Mouse (Mus musculus) ES-Bruce4 (cell line): ENCODE results near the gene Exd2. TPM values are rescaled to one million over a fixed set of nuclear protein-coding genes. Genes with fewer than 3 reads are reported as not detected.
A peak's percentile ranks its signal among the peaks of the same experiment; 100 is the strongest.

Source experiments
- H3K27ac ChIP-seq: 2 replicates; pipeline ENCODE4 v1.5.1; 2012; ENCODE audit warnings: low read length, inconsistent platforms; ENCODE audit not compliant: insufficient read depth
- H3K27me3 ChIP-seq: 2 replicates; pipeline ENCODE4 v1.6.1; 2012; ENCODE audit warnings: mild to moderate bottlenecking, low read length, inconsistent platforms; ENCODE audit not compliant: control insufficient read depth, poor library complexity, insufficient read depth, severe bottlenecking
- H3K36me3 ChIP-seq: 2 replicates; pipeline ENCODE4 v1.6.1; 2012; ENCODE audit warnings: inconsistent platforms, mild to moderate bottlenecking, low read length, moderate library complexity; ENCODE audit not compliant: control insufficient read depth, poor library complexity, insufficient read depth, severe bottlenecking
- H3K4me1 ChIP-seq: one replicate; pipeline ENCODE4 v1.8.1; 2011; ENCODE audit warnings: low read length; ENCODE audit not compliant: control insufficient read depth, insufficient read depth
- H3K4me3 ChIP-seq: 2 replicates; pipeline ENCODE4 v1.5.1; 2011; ENCODE audit warnings: low read depth, mild to moderate bottlenecking, low read length
- H3K9ac ChIP-seq: 2 replicates; pipeline ENCODE4 v1.6.1; 2012; ENCODE audit warnings: low read depth, mild to moderate bottlenecking, inconsistent platforms; ENCODE audit not compliant: poor library complexity, severe bottlenecking
- H3K9me3 ChIP-seq: replicated peaks from 2 replicates; pipeline ENCODE4 v1.6.1; 2012; ENCODE audit warnings: mild to moderate bottlenecking, low read length, inconsistent platforms; ENCODE audit not compliant: control insufficient read depth, poor library complexity, insufficient read depth, severe bottlenecking
- CTCF ChIP-seq: IDR thresholded peaks from one replicate; pipeline ENCODE4 v1.8.1; 2011; ENCODE audit warnings: low read depth, low read length
- EP300 ChIP-seq: IDR thresholded peaks from 2 replicates; pipeline ENCODE4 v1.6.1; 2011; ENCODE audit warnings: low read depth, low read length; ENCODE audit not compliant: insufficient read depth
- POLR2A ChIP-seq: IDR thresholded peaks from one replicate; pipeline ENCODE4 v1.8.1; 2011; ENCODE audit warnings: low read length; ENCODE audit not compliant: insufficient read depth
- polyA plus RNA-seq: library from polyadenylated mRNA; stranded (reverse); fragments of >200 nt; gene quantifications from 2 replicates; pipeline ENCODE4 v1.2.4, GENCODE M21; 2011; ENCODE audit warnings: low read depth; ENCODE audit not compliant: missing spikeins, insufficient read depth, insufficient read length

Exd2 gene
- polyA plus RNA-seq, 1 experiment, result 20.8 TPM

GRCm38 (mm10) chr12:80504718-80505117, 41.8 kb downstream of the Exd2 start:
- Histone ChIP-seq H3K4me3 (no peak overlapping the region), H3K9me3 (no peaks in the 10 kb centered on the region), H3K9ac (no peak overlapping the region), H3K4me1 (no peaks in the 10 kb centered on the region), H3K36me3 (no peaks in the 10 kb centered on the region), H3K27ac (no peak overlapping the region), H3K27me3 (no peaks in the 10 kb centered on the region)
- no peak for TF ChIP-seq POLR2A
- no peak for TF ChIP-seq EP300
- TF ChIP-seq CTCF, result no peak

- no peak for TF ChIP-seq EP300
- no peak for TF ChIP-seq CTCF
- TF ChIP-seq POLR2A, result no peak
- Histone ChIP-seq H3K27ac (no peak overlapping the region), H3K9ac (no peak overlapping the region)
These were observed 44.3 kb downstream of the Exd2 start for GRCm38 (mm10) chr12:80507041-80507745.

GRCm38 (mm10) chr12:80517977-80518376, 55.1 kb downstream of the Exd2 start, which contains the start of gene Galnt16:
TSS of gene Galnt16 (plus strand) at chr12:80518277.
- H3K27me3 ChIP-seq, result peaks cover 7% of the 10 kb centered on the region; the same call in 1 of the 2 replicates
- TF ChIP-seq POLR2A (no peak), CTCF (no peak), EP300 (no peak)

More at GRCm38 (mm10) chr12:80507041-80507745, 44.3 kb downstream of the Exd2 start:
- Histone ChIP-seq H3K4me3 (no peak overlapping the region), H3K9me3 (no peaks in the 10 kb centered on the region), H3K27me3 (no peaks in the 10 kb centered on the region), H3K4me1 (no peaks in the 10 kb centered on the region), H3K36me3 (no peaks in the 10 kb centered on the region)

GRCm38 (mm10) chr12:80518393-80518756, 55.5 kb downstream of the Exd2 start:
- H3K36me3 ChIP-seq, result no peaks in the 10 kb centered on the region
- peaks cover 2% of the 10 kb centered on the region for H3K4me1 ChIP-seq
- H3K9me3 ChIP-seq, result no peaks in the 10 kb centered on the region
- H3K27me3 ChIP-seq, result peaks cover 7% of the 10 kb centered on the region; the same call in 1 of the 2 replicates
- no peak for TF ChIP-seq POLR2A
- no peak for TF ChIP-seq CTCF
- no peak for TF ChIP-seq EP300
- peak overlapping the region; percentile 16 for H3K9ac ChIP-seq
- no peak overlapping the region for H3K27ac ChIP-seq
- peak overlapping the region; percentile 82 for H3K4me3 ChIP-seq

More at GRCm38 (mm10) chr12:80517977-80518376, 55.1 kb downstream of the Exd2 start, which contains the start of gene Galnt16:
- H3K27ac ChIP-seq, result no peak within 1 kb of the TSS
- peak within 1 kb of the TSS; percentile 82 for H3K4me3 ChIP-seq
- H3K9ac ChIP-seq, result peak within 1 kb of the TSS; percentile 16
- H3K4me1 ChIP-seq, result peaks cover 2% of the 10 kb centered on the region
- H3K36me3 ChIP-seq, result no peaks in the 10 kb centered on the region
- no peaks in the 10 kb centered on the region for H3K9me3 ChIP-seq

GRCm38 (mm10) chr12:80518757-80519620, 56.1 kb downstream of the Exd2 start:
- H3K9me3 ChIP-seq, result no peaks in the 10 kb centered on the region
- H3K36me3 ChIP-seq, result no peaks in the 10 kb centered on the region
- no peak for TF ChIP-seq CTCF
- no peak for TF ChIP-seq POLR2A
- no peak for TF ChIP-seq EP300
- H3K4me1 ChIP-seq, result peaks cover 2% of the 10 kb centered on the region
- H3K4me3 ChIP-seq, result peak overlapping the region; percentile 82
- H3K27ac ChIP-seq, result no peak overlapping the region
- H3K9ac ChIP-seq, result peak overlapping the region; percentile 16
- peaks cover 7% of the 10 kb centered on the region; the same call in 1 of the 2 replicates for H3K27me3 ChIP-seq
